In genomic region chr11:78497544-78498522, GRCm38 (mm10) we compare ENCODE assay signal across 7 mouse cellular contexts. TPM values are rescaled to one million over a fixed set of nuclear protein-coding genes. Genes with fewer than 3 reads are reported as not detected.
DNase-seq lines count a peak whose midpoint lies in the region; ATAC-seq and TF ChIP-seq lines count a peak whose summit lies in the region.

TSS of gene Sarm1 (minus strand) at chr11:78497754.

- H3K9me3 ChIP-seq in embryonic facial prominence, embryonic 12.5 days: no peaks in the 10 kb centered on the region
- no peaks in the 10 kb centered on the region for H3K9me3 ChIP-seq in limb, embryonic 12.5 days
- H3K9me3 ChIP-seq in midbrain, embryonic 15.5 days: no peaks in the 10 kb centered on the region

- no peak for TF ChIP-seq POLR2A in kidney, adult 2 months (IDR thresholded peaks at IDR 0.05; ENCODE audit: low read depth, low read length)
- no peak for TF ChIP-seq POLR2A in spleen, adult 2 months (IDR thresholded peaks at IDR 0.05; ENCODE audit: low read depth, low read length)

- 3% methylated on average over 36 of the region's 36 CpGs for WGBS in embryonic facial prominence, embryonic 12.5 days
- WGBS in kidney, adult 2 months: 4% methylated on average over 36 of the region's 36 CpGs
- 3% methylated on average over 36 of the region's 36 CpGs for WGBS in limb, embryonic 12.5 days
- WGBS in midbrain, embryonic 15.5 days: 3% methylated on average over 36 of the region's 36 CpGs
- WGBS in spleen, adult 2 months: 4% methylated on average over 36 of the region's 36 CpGs

- peak within 1 kb of the TSS; percentile 63 for H3K4me3 ChIP-seq in embryonic facial prominence, embryonic 12.5 days
- peak within 1 kb of the TSS; percentile 48 for H3K4me3 ChIP-seq in kidney, adult 2 months (ENCODE audit: insufficient read depth, low read depth, low read length)
- H3K4me3 ChIP-seq in limb, embryonic 12.5 days (replicated peaks): peak within 1 kb of the TSS; percentile 57
- peak within 1 kb of the TSS; percentile 70 for H3K4me3 ChIP-seq in midbrain, embryonic 15.5 days
- peak within 1 kb of the TSS; percentile 61 for H3K4me3 ChIP-seq in spleen, adult 2 months (ENCODE audit: extremely low read depth, insufficient read depth, insufficient read length)

- peaks cover 13% of the 10 kb centered on the region; the same call in 1 of the 2 replicates for H3K4me1 ChIP-seq in embryonic facial prominence, embryonic 12.5 days
- H3K4me1 ChIP-seq in kidney, adult 2 months (ENCODE audit: control insufficient read depth, insufficient read depth, low read length): no peaks in the 10 kb centered on the region
- peaks cover 13% of the 10 kb centered on the region for H3K4me1 ChIP-seq in limb, embryonic 12.5 days (replicated peaks)
- peaks cover 37% of the 10 kb centered on the region for H3K4me1 ChIP-seq in midbrain, embryonic 15.5 days
- peaks cover 7% of the 10 kb centered on the region for H3K4me1 ChIP-seq in spleen, adult 2 months (ENCODE audit: control insufficient read depth, insufficient read depth, insufficient read length)

- TF ChIP-seq CTCF in kidney, adult 2 months (conservative IDR thresholded peaks at IDR 0.05; ENCODE audit: insufficient read depth, insufficient read length, low read depth, low read length): no peak
- no peak for TF ChIP-seq CTCF in spleen, adult 2 months (IDR thresholded peaks at IDR 0.05; ENCODE audit: extremely low read depth, insufficient read depth, insufficient read length, insufficient replicate concordance)

- peak; percentile 91 for ATAC-seq in embryonic facial prominence, embryonic 12.5 days (ENCODE audit: insufficient number of reproducible peaks, insufficient read depth, low FRiP score, low TSS enrichment)
- ATAC-seq in limb, embryonic 12.5 days (ENCODE audit: insufficient number of reproducible peaks, insufficient read depth, low FRiP score, low TSS enrichment, low read depth): peak; percentile 93
- peak; percentile 97 for ATAC-seq in midbrain, embryonic 15.5 days (replicated peaks)

- peak within 1 kb of the TSS; percentile 99 for H3K4me2 ChIP-seq in embryonic facial prominence, embryonic 12.5 days (replicated peaks)
- peak within 1 kb of the TSS; percentile 99 for H3K4me2 ChIP-seq in limb, embryonic 12.5 days
- peak within 1 kb of the TSS; percentile 74 for H3K4me2 ChIP-seq in midbrain, embryonic 15.5 days

- H3K27me3 ChIP-seq in embryonic facial prominence, embryonic 12.5 days: peaks cover 59% of the 10 kb centered on the region
- no peaks in the 10 kb centered on the region; the same call in 1 of the 2 replicates for H3K27me3 ChIP-seq in kidney, adult 2 months (replicated peaks; ENCODE audit: control insufficient read depth, insufficient read depth, low read length)
- H3K27me3 ChIP-seq in limb, embryonic 12.5 days: peaks cover 72% of the 10 kb centered on the region
- H3K27me3 ChIP-seq in midbrain, embryonic 15.5 days (replicated peaks): peaks cover 6% of the 10 kb centered on the region; the same call in 1 of the 2 replicates
- peaks cover 7% of the 10 kb centered on the region for H3K27me3 ChIP-seq in spleen, adult 2 months (ENCODE audit: control insufficient read depth, insufficient read depth, low read length)

- no peaks in the 10 kb centered on the region for H3K36me3 ChIP-seq in embryonic facial prominence, embryonic 12.5 days
- H3K36me3 ChIP-seq in kidney, adult 2 months (ENCODE audit: control insufficient read depth, insufficient read depth, low read length): no peaks in the 10 kb centered on the region
- no peaks in the 10 kb centered on the region for H3K36me3 ChIP-seq in limb, embryonic 12.5 days
- H3K36me3 ChIP-seq in midbrain, embryonic 15.5 days (replicated peaks): no peaks in the 10 kb centered on the region
- H3K36me3 ChIP-seq in spleen, adult 2 months (ENCODE audit: control insufficient read depth, insufficient read depth, low read length): no peaks in the 10 kb centered on the region

- H3K9ac ChIP-seq in embryonic facial prominence, embryonic 12.5 days: peak within 1 kb of the TSS; percentile 56
- H3K9ac ChIP-seq in limb, embryonic 12.5 days (replicated peaks): peak within 1 kb of the TSS; percentile 57
- H3K9ac ChIP-seq in midbrain, embryonic 15.5 days: peak within 1 kb of the TSS; percentile 87

- DNase-seq in adrenal gland, postnatal 25 days: peak; percentile 95
- DNase-seq in heart, adult 18-20 months: peak; percentile 93 to 95
- DNase-seq in kidney, adult 2 months: peak; percentile 94
- peak; percentile 89 to 97 for DNase-seq in spleen, adult 2 months (ENCODE audit: low read depth in 1 of 2, low spot score in 2 of 2)

- peak within 1 kb of the TSS; percentile 54 for H3K27ac ChIP-seq in embryonic facial prominence, embryonic 12.5 days
- no peak within 1 kb of the TSS for H3K27ac ChIP-seq in kidney, adult 2 months (ENCODE audit: insufficient read depth, low read depth, low read length)
- H3K27ac ChIP-seq in limb, embryonic 12.5 days: peak within 1 kb of the TSS; percentile 5; the same call in 1 of the 2 replicates
- H3K27ac ChIP-seq in midbrain, embryonic 15.5 days: peak within 1 kb of the TSS; percentile 93
- H3K27ac ChIP-seq in spleen, adult 2 months (ENCODE audit: insufficient read depth, low read length): no peak within 1 kb of the TSS

RNA-seq across cellular contexts. Expression of gene Sarm1, which starts in this region (rescaled TPM):
- total RNA-seq in adrenal gland, postnatal 25 days (2021): 6.1 and 6.7 TPM in 2 replicates
- 5.2 and 7.3 TPM in 2 replicates for polyA plus RNA-seq in embryonic facial prominence, embryonic 12.5 days (2016; fragmentation: Nextera tagmentation; extraction: Ambion mirVana)
- total RNA-seq in heart, adult 18-20 months (2021): under 1 TPM; 0.45 to 0.59 TPM
- 0.35 and 0.38 TPM in 2 replicates for polyA plus RNA-seq in kidney, adult 2 months (2012; rRNA removed)
- 2.8 TPM in 2 replicates for polyA plus RNA-seq in limb, embryonic 12.5 days (2016; fragmentation: Nextera tagmentation; extraction: Ambion mirVana)
- 52.4 and 56.8 TPM in 2 replicates for polyA plus RNA-seq in midbrain, embryonic 15.5 days (2015; fragmentation: Nextera tagmentation; extraction: Ambion mirVana)
- 0.51 and 1.0 TPM in 2 replicates for polyA plus RNA-seq in spleen, adult 2 months (2012; rRNA removed)

Comparison
In these comparisons a context has a peak if more than half of its experiments do, and no peak if none do; other contexts are left out.
1. Peak in DNase-seq in heart, adult 18-20 months; RNA of the gene not detected or under 1 TPM.
2. Peak in DNase-seq and H3K4me3 ChIP-seq in kidney, adult 2 months; RNA of the gene not detected or under 1 TPM.
3. H3K27ac ChIP-seq: peak in embryonic facial prominence, embryonic 12.5 days (single experiment), limb, embryonic 12.5 days (single experiment) and midbrain, embryonic 15.5 days (single experiment); none in kidney, adult 2 months (single experiment) and spleen, adult 2 months (single experiment).
4. Peak in every context shown above with its lines, with median percentiles within 50 percentile points of each other: DNase-seq, ATAC-seq, H3K4me2 ChIP-seq, H3K4me3 ChIP-seq and H3K9ac ChIP-seq.